Mouse (Mus musculus): ENCODE data around the gene Zfp780b.
"Not testable (repeated sequence)": the region's sequence is repeated elsewhere in the genome, so short reads cannot be mapped to it uniquely, and the experiment has no call there.

Zfp780b gene

DNA sequence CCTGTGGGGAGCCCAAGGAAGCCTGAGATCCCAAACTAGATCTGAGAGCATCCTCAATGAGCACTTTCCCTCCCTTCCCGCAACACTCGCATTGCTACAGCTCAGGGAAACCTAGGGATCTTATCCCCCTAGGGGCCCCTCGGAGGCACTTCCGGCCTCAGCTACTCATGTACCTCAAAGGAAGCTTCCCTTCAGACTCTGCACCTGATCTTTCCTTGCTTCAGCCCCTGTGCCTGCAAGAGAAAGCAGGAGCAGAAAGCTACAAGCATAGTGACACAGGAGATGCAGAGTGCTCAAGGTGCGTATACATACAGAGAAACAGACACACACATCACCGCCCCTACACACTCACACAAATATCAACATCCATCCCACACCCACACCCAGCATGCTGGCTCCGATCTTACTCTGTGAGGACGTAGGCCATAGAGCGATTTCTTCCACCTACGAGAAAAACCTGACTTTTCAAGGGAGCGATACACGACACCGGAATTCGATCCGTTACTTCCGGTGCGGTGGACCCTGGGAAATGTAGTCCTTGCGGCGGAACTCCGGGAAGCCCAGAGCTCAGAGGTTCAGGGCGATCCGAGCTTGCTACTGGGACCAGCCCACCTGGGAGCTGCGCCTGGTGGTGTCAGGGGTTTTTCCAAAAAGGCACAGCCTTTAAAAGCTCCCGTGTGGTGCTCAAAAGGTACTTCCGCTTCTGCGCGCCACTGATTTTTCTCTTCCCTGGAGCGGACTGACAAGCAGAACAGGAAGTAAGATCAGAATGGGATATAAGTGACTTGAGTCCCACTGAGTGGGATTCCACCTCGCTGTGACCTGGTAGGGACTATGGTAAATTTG, at the start of gene Zfp780b:
Gene Zfp780b, minus strand, starts transcription at position 489 of the 846 bp plus-strand sequence.
- peak; percentile 72 for DNase-seq (ENCODE audit: low spot score)

DNA sequence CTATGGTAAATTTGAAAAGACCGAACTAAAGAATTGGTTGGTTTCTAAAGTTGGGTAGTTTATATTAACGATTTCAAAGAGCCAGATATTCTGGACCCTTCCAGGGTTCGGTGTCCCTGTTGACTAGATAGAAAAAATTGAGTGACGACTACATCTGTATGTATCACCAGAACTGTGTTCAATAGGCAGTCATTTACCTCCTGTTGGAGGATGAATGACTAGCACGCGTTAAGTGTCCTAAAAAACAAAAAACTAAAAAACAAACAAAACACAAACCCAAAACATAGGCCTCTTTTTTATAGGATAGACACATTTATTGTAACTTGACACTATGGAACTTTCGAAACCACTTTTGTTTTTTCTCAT, 35.5 kb upstream of the Zfp780b start:
- no peak for DNase-seq (ENCODE audit: low spot score)

DNA sequence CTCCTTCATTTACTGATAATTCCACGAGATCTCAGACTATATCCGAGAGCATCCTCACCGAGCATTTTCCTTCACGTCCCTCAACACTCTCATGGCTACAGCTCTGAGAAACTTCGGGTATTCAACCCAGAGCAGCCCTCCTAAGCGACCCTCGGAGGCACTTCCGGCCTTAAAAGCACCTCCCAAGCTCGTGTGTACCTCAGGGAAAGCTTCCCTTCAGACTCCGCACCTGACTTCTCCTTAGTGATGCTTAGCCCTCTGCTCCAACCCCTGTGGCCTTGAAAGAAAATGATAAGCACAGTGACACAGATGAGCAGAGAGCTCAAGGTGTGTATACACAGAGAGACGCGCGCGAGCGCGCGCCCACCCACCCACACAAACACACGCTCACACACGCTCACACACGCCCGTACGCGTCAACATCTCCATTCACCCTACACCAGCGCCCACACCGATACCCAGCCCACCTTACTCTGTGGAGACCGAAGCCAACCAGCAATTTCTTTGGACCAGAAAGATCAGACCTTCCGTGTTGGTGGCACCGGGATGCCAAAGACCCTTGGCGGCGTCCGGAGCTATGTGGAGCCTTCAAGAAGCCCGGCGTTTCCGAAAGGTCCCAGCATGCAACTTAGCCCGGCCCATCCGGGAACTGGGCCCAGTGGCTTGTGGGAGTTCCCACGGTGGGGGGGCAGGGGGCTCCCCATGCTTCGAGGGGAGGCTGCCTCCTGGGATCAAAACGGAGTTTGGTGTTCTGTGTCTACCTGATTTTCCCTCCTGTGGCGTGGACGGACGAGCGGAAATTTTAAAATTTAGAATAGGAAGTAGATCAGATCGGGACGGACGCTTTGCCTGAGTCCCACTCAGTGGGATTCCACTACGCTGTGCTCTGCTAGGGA, 34.8 kb upstream of the Zfp780b start, which contains the start of gene Zfp850:
Gene Zfp850, minus strand, starts transcription at position 567 of the 896 bp plus-strand sequence.
- peak; percentile 46 for DNase-seq (ENCODE audit: low spot score)

DNA sequence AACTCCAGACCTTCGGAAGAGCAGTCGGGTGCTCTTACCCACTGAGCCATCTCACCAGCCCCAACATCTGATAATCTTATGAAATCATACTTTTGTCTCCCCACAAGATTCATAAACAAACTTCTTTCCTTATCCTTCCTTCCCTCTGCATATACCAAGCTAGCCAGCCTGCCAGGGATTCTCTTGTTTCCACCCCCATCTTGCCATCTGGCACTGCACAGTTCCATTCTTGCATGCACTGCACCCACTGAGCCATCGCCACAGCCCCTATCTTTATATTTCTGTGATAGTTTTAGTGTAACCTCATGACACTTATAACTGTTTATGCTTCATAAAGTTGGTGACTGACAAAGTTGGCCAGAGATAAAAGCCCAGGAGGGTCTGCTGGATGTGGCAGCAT, 31.3 kb upstream of the Zfp780b start:
- DNase-seq (ENCODE audit: low spot score), result no peak

DNA sequence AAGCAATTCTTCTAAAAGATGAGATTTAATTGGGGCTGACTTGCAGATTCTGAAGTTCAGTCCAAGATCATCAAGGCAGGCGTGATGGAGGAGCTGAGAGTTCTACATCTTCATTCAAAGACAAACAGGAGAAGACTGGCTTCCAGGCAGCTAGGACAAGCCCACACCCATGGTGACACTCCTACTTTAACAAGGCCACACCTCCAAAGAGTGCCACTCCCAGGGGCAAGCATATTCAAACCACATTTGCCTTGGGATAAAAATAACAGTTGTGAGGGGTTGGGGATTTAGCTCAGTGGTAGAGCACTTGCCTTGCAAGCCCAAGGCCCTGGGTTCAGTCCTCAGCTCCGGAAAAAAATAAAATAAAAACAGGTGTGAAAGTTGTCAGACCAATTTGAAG, 3.2 kb upstream of the Zfp780b start:
- DNase-seq (ENCODE audit: low spot score), result no peak

DNA sequence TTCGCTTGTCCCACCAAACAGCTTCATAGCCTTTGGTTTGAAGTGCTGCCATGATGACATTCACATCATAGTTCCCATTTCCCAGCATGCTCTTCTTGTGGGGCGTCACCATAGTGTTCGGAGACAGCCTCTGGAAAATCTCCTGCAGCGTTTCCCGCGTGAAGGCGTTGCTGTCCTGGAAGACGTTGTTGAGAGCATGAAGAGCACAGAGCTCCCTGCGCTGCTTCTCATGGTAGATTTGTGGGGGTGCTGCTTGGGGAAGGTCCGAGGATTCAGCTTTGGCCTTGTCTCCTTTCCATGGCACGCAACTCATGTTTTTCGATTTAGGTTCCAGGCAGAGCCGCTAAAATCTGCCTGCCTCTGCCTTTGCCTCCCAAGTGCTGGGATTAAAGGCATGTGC, 29.5 kb downstream of the Zfp780b start:
- not testable (repeated sequence) for DNase-seq (ENCODE audit: low spot score)

DNA sequence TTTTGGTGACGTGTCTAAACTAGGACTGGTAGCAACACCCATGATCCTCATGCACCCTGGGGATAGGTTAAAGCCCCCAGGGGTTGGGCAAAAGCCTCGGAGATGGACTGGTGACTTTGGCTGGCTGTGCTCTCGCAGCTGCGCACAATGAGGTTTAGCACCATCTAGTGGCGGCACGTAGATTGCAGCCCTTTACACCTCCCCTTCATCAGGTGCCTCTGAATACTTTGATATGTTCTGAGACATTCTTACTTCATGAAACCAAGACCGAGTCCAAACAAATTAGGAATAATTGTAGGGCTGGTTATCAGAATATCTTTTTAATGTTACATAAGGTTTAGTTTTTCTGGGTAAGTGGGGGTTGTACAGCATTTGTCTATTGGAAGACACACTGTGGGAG, 37.1 kb downstream of the Zfp780b start:
- not testable (repeated sequence) for DNase-seq (ENCODE audit: low spot score)

DNA sequence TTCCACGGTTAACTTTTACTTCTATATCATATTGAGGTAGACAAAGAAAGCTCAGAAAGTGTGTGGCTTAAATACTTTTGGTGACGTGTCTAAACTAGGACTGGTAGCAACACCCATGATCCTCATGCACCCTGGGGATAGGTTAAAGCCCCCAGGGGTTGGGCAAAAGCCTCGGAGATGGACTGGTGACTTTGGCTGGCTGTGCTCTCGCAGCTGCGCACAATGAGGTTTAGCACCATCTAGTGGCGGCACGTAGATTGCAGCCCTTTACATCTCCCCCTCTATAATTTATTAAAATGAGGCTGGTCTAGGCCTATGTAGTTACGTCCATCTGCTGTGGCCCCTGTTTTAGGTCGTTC, 45.2 kb downstream of the Zfp780b start:
- not testable (repeated sequence) for DNase-seq (ENCODE audit: low spot score)

DNA sequence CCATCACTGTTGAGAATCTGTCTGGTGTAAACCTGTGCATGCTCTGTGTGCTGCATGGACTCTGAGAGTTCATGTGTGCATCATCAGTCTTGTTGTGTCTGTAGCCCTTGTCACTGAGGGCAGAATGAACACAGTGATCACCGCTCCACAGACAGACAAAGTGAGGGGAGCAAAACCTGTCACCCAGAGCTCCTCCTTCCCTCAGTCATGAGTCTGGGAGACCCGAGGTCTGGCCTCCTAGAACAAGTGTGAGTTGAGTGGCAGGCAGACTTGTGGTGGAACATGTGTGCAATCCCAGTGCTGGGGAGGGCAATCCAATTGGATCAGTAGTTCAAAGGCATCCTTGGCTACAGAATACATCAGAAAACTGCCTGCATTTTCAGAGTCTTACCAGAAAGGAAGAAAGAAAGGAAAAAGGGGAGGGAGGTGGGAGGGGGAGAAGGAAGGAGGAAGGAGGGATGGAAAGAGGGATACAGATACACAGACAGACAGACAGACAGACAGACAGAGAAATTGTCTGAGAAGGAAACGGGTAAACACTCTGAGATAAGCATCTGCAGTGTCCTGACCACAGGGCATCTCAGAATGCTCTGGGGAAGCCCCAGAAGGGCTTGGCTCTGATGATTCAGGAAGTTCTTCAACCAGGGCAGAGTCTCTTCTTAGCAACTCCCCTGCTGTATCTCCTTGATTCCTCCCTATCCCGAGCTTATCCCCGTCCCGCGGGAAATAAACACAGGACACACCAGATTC, 45.7 kb downstream of the Zfp780b start:
- DNase-seq (ENCODE audit: low spot score), result no peak

DNA sequence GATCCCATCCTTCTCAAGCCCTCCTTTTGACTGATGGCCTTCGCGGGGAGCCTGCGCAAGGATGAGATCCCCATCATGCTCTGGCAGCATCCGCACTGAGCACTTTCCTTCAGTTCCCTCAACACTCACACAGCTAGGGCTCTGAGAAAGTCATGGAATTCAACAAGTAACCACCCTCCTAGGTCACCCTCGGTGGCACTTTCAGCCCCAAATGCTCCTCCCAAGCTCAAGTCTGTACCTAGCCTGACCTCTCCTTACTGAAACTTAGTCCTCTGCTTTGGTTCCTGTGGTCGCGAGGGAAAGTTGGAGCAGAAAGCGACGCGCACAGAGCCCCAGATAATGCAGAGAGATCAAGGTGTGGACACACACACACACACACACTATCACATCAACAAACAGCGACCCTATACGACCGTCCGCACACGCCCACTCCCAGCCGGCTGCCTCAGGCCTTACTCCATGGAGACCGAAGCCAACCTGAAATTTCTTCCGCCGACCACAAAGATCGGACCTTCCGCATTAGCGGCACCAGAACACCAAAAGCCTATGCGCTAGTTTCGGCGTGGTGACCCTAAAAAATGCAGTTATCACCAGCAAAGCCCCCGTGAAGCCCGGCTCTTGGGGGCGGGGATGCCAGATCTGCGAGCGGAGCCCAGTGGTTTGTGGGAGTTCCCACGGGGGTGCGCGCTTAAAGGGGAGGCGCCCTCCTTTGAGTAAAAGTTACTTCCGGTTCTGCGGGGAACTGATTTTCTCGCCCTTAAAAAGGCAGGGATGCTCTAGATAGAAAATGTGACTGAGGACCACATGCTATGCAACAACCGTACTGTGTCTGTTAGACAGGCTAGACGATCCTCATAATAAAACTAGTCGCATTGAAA, 49.9 kb downstream of the Zfp780b start, which contains the start of gene Zfp974:
Gene Zfp974, minus strand, starts transcription at position 643 of the 878 bp plus-strand sequence.
- DNase-seq (ENCODE audit: low spot score), result peak; percentile 26

DNA sequence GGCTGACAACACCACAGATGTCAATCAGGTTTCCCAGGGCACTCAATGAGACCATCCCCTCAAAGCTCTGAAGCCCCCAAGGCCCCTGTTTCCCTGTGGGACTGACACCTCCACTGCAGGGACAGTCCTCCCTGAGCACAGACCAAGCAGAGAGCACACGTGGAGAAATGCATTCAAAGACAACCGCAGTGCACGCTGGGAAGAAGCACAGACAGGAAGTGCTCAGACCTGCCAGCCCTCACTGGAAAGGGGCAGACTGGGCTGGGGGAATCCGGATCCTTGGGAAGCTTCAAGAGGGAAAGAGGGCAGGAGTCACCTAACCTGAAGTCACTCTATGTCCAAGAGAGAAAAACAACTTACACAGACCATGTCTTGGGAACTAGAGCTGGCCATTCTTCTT, 51.9 kb downstream of the Zfp780b start:
- not testable (repeated sequence) for DNase-seq (ENCODE audit: low spot score)

DNA sequence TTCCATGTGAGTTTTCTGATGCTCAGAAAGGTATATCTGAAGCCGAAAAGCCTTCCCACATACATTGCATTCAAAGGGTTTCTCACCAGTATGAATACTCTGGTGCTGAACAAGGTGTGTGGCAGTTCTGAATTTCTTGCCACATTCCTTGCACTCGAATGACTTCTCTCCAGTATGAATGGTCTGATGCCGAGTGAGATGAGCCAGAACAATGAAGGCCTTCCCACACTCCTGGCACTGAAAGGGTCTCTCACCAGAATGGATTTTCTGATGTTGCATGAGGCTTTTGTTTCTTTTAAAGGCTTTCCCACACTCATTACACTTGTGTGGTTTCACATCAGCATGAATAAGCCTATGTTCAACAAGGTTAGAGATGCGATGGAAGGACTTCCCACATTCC, 68.0 kb downstream of the Zfp780b start:
- not testable (repeated sequence) for DNase-seq (ENCODE audit: low spot score)

All from spleen, adult 12 weeks (tissue).